Mouse (Mus musculus): ENCODE data around the gene Heatr5b.
"Not testable (repeated sequence)": the region's sequence is repeated elsewhere in the genome, so short reads cannot be mapped to it uniquely, and the experiment has no call there.

Gene Heatr5b

GRCm38 (mm10) chr17:78834856-78835835 lies at the start of gene Heatr5b, which contains the start of gene Gpatch11:
Heatr5b (minus strand) TSS chr17:78835364.
Gpatch11 (plus strand) TSS chr17:78835567.
- CTCF ChIA-PET: interaction anchor here (0.5 to 0.7 kb wide), 2 partner anchors 39 to 819 kb away, joined by 3 to 4 read pairs; no protein-coding TSS in a partner anchor

DNA sequence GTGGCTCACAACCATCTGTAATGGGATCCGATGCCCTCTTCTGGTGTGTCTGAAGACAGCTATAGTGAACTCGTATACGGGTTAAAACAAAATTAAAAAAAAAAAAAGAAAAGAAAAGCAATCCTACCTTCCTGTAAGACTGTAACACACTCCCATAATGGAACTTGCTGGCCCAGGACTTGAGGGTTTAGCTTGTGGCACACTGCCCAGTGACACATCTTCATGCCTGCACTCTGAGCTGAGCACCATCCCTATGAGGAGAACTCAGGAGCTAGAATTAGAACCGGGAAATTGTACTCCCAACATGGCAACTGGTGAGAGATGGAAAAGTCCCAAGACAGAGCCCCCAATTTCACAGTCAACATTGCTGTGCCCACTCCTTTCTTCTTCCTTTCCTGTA lies 48.1 kb upstream of the Heatr5b start:
- CTCF ChIA-PET: no interaction called here

GRCm38 (mm10) chr17:78882401-78883112 lies 47.4 kb upstream of the Heatr5b start, which contains the start of gene Eif2ak2:
Eif2ak2 (minus strand) TSS chr17:78882573.
- CTCF ChIA-PET: no interaction called here

DNA sequence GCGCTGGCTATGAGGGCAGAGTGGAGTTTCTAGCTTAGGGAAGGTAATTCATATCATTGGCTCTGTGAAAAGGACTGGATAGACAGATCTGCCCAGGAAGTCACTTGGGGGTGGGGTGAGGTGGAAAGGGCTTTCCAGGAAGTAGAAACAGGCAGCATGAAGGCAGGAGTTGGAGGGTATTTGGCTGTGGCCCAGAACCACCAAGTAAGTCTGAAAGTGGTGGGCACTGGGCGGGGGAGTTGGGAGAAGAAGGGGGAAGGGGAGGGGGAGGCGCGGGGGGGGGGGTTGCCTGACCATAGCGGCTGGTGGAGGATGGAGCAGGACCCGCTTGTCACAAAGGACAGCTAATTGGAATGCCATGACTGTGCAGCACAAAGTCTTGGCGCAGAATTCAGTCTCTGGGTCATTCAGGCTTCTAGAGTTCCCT lies 46.7 kb upstream of the Heatr5b start:
- CTCF ChIA-PET: no interaction called here

DNA sequence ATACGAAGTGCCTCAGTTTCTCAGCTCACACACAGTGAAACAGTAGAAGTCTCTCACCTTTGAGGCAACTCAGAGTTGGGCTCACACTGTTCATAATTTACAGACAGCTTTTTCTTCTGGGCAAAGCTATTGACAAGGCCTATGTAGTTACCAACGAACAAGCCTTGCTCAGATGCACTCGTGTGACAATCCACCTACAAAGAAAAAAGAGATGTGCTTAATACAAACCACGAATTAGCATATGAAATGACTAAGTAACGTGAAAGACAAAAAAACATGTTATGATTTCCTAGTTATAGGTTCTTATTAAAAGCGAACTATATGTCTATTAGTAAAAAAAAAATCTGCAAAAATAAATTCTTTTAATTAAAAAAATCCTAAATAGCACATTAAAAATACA lies 38.7 kb upstream of the Heatr5b start:
- CTCF ChIA-PET: interaction anchor here (0.6 kb wide), 1 partner anchor 39 kb away, joined by 4 read pairs; the partner anchor contains the start of genes Gpatch11 and Heatr5b

DNA sequence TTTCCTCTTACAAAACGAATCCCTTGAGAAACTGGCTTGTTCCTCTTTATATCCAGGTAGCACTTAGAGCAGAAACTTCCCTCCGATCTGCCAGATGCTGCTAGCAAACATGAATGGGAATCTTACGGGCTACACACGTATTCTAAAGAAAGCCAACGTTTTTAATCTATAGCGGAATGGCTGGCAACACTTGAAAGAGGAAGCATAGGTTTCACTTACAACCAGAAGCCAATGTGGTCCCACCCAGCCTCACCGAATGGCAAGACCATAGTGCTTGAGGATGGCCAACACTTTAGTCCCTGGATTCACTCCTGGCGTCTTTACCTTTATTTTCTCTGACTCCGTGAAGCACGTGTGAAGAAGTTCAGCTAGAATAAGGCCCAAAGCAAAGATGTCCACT lies 21.1 kb upstream of the Heatr5b start:
- CTCF ChIA-PET: no interaction called here

- CTCF ChIA-PET: no interaction called here
These were observed 7.2 kb upstream of the Heatr5b start for GRCm38 (mm10) chr17:78842271-78842928.

GRCm38 (mm10) chr17:78836056-78836455 lies 892 bp upstream of the Heatr5b start:
- CTCF ChIA-PET: interaction anchor here (1.1 kb wide), 1 partner anchor 8 kb away, joined by 5 read pairs; no protein-coding TSS in a partner anchor

- CTCF ChIA-PET: no interaction called here
These were observed 10.8 kb downstream of the Heatr5b start for GRCm38 (mm10) chr17:78824346-78824745.

DNA sequence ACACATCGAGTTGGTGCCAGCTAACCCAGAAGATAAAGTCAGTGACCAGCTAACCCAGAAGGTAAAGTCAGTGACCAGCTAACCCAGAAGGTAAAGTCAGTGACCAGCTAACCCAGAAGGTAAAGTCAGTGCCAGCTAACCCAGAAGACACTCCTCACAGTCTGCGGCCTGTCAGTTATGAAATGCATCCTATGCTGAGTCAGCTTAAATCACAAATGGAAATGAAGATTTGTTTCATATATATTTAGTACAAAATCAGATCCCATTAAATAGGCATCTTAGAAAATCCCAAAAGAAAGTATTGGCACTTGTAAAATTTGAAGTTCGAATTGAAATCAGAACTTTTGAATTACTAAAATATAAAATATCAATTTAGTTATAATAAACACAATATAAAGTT lies 25.6 kb downstream of the Heatr5b start:
- CTCF ChIA-PET: no interaction called here

- CTCF ChIA-PET: interaction anchor here (0.6 kb wide), 1 partner anchor 903 kb away, joined by 3 read pairs; no protein-coding TSS in a partner anchor
These were observed 26.1 kb downstream of the Heatr5b start for GRCm38 (mm10) chr17:78809019-78809418.

- CTCF ChIA-PET: no interaction called here
These were observed 37.9 kb downstream of the Heatr5b start for GRCm38 (mm10) chr17:78797222-78797621.

DNA sequence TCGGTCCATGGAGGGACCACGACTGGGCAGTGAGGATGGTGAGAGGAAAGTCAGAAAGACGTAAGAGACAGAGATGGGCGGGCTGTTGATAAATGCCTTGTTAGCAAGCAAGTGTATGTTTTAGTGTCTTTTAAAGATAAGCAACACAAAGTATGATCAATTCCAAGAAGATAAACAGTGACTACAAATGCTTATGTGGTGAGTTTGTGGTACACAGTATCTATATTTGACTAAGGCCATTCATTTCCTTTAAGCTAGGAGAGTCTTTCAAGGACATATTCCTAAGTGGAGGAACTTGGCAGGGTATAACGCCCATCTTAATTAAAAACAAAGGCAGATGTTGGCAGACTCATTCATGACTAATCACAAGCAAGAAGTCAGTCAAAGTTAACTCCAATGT lies 40.8 kb downstream of the Heatr5b start:
- CTCF ChIA-PET: interaction anchor here (0.5 kb wide), 1 partner anchor 59 kb away, joined by 4 read pairs; no protein-coding TSS in a partner anchor

GRCm38 (mm10) chr17:78792122-78792521 lies 43.0 kb downstream of the Heatr5b start:
- CTCF ChIA-PET: no interaction called here

DNA sequence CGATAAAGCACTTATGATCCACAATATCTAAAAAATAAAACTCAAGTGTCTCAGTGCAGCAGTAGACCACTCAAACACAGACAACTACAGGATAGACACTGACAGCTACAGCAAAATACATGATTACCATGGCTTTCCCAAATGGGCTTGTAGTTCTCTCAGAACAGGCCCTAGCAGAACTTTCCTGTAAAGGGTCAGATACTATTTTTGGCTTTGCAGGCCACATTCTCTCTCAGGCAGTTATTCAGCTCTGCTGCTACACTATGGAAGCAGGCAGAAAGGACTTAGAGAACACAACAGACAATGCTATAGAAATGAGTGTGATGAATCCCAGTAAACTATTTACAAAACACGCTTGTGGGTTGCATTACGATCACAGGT lies 43.5 kb downstream of the Heatr5b start:
- CTCF ChIA-PET: no interaction called here

- CTCF ChIA-PET: no interaction called here
These were observed 44.0 kb downstream of the Heatr5b start for GRCm38 (mm10) chr17:78791068-78791689.

DNA sequence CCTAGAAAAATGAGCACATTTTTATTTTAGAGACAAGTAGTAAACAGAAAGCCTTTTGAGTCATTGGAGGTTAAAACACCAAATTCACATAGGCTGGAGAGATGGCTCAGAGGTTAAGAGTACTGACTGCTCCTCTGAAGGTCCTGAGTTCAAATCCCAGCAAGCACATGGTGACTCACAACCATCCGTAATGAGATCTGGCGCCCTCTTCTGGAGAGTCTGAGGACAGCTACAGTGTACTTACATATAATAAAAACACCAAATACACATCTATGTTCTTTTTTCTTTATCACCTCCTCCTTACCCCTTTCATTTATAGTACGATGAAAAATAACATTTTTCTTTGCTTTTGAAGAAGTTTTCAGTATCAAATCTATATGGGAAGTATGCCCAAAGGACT lies 46.9 kb downstream of the Heatr5b start:
- CTCF ChIA-PET: not testable (repeated sequence)

GRCm38 (mm10) chr17:78778765-78779164 lies 56.4 kb downstream of the Heatr5b start:
- CTCF ChIA-PET: interaction anchor here (0.7 kb wide), 1 partner anchor 222 kb away, joined by 5 read pairs; no protein-coding TSS in a partner anchor

GRCm38 (mm10) chr17:78772317-78772716 lies 62.8 kb downstream of the Heatr5b start:
- CTCF ChIA-PET: no interaction called here

DNA sequence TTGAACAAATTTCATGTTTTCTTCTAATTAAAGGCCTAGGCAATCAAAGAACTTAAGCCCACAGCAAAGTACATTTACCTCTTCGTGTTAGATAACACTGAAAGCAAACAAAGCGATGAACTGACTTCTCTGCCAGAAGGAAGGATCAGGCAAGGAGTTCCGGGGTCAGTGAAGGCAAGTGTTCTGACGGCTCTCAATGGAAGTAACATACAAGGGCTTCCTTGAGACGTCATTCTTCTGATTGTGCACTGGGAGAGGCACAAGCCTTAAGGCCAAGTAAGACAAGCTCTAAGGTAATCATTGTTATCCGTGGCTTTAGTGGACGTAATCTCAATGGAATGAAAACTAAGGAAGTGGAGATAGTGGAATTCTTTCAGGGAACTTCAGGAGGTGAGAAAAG lies 64.2 kb downstream of the Heatr5b start:
- CTCF ChIA-PET: no interaction called here

DNA sequence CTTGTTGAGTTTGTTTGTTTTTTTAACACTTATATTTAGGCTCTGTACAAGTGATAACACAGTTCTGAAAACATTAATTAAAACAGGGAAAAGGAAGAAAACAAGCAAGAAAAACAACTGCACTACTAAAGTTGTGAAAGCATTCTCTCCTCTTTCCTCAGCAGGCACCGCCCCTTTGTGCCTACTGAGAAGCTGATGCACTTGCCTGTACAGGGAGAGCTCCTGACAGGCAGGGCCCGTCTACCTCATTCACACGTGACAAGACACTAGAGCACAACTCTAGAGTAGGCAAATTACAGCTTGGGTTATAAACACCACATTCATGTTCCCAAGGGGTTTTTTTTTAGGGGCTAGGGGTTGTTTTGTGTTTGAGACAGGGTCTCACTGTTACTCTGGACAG lies 65.8 kb downstream of the Heatr5b start:
- CTCF ChIA-PET: no interaction called here

Measured in spleen, embryonic (tissue).